Mouse (Mus musculus): Measurements from ENCODE around the gene Gm38392.
"Not testable (repeated sequence)": the region's sequence is repeated elsewhere in the genome, so short reads cannot be mapped to it uniquely, and the experiment has no call there.

Gene Gm38392

DNA sequence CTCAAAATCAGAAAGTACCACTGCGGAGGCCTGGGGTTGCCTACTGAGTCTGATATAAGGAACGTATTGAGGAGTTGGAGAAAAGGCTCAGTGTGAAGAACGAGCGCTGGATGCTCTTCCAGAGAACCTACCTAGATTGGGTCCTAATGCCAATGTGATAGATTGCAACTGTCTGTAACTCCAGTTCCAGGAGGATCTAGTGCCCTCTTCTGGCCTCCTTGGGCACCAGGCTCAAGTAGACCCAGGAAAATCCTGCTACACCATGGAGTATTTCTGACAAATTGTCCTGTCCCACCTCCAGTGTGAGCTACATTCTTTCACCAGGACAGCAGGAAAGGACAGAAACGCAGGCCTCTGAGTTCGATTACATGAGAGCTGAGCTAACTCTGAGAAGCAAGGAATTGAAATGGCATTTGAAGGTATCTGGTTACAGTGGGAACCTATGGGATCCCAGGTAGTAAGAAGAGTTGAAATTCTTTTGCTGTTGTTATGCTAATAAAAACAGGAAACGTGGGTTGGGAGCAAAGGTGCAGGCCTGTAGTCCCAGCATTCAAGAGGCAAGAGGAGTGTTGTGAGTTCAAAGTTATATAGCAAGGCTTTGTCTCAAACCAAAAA, 10.4 kb downstream of the Gm38392 start:
- DNase-seq (ENCODE audit: low read depth) = no peak

DNA sequence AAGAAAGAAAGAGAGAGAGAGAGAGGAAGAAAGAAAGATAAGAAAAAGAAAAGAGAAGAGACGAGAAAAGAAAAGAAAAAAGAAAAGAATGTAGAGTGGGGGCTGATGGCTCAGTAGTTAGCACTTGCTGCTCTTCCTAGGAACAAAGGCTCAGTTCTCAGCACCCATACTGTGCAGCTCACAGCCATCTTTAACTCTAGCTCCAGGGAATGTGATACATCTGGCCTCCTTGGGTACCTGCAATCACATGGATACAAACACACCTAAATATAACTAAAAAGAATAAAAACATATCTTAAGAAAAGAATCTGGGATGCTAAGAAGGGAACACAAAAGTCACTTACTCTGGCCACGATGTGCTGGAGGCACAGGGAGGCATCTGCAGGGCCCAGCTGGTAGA, 10.9 kb downstream of the Gm38392 start:
- no peak for DNase-seq (ENCODE audit: low read depth)

DNA sequence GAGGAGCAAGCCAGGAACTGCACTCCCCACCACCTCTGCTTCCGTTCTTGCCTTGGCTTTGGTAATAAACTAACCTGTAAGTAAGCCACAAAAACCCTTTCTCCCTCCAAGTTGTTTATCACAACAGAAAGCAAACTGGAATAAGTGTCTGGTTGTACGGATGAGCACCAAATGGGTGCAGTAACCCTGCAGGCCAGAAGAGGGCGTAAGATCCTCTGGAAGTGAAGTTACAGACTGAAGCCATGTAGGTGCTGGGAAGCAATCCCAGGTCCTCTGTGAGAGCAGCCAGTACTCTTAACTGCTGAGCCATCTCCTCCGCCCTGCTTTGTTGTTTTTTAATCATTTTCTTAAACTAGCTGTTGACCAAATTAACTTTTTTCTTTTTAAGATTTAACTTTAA, 13.0 kb downstream of the Gm38392 start:
- DNase-seq (ENCODE audit: low read depth) = no peak

- no peak for DNase-seq (ENCODE audit: low read depth)
Measured at GRCm38 (mm10) chr3:88271859-88272258, 15.2 kb downstream of the Gm38392 start.

DNA sequence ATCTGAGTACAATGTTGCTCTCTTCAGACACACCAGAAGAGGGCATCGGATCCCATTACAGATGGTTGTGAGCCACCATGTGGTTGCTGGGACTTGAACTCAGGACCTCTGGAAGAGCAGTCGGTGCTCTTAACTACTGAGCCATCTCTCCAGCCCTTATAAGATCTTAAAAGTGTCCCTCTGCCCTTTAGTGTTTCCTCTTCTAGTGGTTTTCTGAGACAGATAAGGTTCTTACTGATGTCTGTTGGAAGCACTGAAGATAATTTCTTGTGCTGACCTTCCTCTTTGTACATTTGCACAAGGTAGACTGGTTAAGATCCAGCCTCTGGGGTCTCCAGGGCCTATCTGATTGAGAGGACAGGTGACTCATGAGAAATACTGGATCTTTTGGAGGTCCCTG, 15.7 kb downstream of the Gm38392 start:
- not testable (repeated sequence) for DNase-seq (ENCODE audit: low read depth)

DNA sequence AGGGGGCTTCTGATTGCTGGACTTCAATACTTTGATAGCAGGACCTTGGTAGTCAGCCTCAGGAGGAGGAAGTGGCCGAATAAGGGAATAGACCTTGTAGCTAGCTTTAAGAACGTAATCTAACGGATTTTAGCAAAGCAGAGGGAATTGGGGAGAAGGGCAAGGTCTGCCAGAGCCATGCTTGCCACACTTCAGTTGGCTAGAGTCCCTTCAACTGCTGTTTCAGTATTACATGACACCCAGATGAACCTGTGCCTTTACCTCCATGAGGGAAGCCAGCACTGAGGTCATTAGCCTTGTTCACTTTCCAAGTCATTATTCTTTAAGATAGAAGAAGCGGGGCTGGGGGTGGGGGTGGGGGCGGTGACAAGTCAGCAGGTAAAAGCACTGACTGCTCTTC, 18.0 kb downstream of the Gm38392 start:
- no peak for DNase-seq (ENCODE audit: low read depth)

GRCm38 (mm10) chr3:88268014-88268413, 19.0 kb downstream of the Gm38392 start:
- DNase-seq (ENCODE audit: low read depth) = not testable (repeated sequence)

DNA sequence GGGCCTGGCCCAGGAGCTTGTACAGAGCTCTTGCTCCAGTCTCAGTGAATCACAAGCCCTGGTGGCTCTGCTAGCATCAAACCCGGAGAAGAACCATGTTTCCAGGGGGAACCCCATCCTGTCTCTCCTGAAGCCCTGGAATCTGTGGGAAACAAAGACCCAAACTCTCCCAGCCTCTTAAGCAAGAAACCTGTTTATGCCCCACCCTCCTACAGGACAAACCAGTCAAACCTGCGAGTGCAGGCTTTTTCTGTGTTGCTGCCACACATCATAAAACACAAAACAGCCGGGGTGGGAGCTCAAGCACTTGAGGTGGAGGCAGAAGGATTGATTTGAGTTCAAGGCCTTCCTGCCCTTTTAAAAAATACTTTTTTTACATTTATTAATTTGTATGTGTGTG, 24.7 kb downstream of the Gm38392 start:
- DNase-seq (ENCODE audit: low read depth) = no peak

GRCm38 (mm10) chr3:88256382-88256781, 30.6 kb downstream of the Gm38392 start:
- no peak for DNase-seq (ENCODE audit: low read depth)

DNA sequence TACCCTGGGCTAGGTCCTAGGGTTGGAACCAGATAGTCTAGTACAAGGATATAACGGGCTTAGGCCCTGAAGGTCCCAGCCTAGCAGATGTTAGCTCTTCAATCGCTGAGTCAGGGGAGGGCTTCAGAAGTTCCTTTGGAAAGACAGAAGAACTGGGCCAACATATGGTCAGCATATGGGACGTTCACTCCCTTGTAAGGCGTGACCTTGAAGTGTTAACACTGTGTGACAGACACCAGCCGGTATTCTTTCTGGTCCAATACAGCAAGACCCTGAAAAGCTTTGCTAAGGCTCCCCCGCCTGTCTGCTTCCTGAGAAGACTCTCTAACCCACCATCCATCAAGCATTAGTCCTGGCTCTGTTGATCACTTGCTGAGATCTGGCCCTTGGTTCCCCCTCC, 31.1 kb downstream of the Gm38392 start:
- DNase-seq (ENCODE audit: low read depth) = no peak

DNA sequence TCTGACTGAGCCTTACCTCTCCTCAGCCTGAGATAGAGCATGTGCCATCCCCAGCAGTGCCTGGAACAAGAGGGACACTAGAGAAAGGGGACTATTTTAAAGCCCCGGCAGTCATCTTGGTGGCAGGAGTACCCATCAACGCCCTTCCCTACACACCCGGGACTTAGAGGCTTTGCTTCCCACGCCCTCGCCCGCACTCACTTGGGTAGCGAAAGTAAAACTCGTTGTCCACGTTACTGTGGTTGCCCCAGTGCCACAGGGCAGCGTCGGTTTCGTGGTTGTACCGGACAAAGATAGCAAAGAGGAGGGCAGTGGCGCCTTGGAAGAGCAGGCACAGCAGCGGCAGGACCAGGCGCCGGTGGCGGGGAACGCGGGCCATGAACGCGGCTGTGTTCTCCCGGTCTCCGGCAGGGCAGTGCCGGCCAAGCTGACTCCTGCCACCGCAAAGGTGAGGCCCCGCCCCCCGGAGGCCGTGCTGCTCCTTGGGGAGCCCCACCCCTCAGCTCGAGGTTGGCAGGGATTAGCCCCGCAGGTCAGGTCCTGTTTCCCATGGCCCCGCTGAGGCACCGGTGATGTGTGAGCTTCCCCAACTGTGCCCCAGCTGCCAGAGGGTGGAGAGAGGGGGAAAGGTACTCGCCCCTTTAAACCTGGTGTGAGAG, 32.6 kb downstream of the Gm38392 start, which contains the start of gene Rhbg:
TSS of gene Rhbg (minus strand) at position 442 of the 659 bp plus-strand sequence.
- no peak for DNase-seq (ENCODE audit: low read depth)

DNA sequence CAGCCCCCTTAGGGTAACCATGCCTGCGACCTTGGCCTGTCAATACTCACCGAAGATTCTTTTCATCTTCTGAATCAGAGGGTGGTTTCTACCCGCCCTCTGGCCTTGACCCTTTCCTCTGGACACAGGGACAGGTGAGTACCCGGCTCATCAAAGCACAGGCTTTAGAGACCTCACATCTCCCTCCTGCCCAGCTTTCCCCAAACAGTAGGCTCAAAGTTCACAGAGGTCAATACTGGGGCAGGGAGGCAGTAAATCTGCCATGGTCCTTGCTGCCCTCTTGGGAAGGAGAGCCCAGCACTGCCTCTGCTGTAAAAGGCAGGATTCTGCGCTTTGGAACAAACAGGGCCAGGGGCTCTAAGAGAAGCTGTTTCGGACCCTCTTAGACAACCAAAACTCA, 34.3 kb downstream of the Gm38392 start:
- no peak for DNase-seq (ENCODE audit: low read depth)

DNA sequence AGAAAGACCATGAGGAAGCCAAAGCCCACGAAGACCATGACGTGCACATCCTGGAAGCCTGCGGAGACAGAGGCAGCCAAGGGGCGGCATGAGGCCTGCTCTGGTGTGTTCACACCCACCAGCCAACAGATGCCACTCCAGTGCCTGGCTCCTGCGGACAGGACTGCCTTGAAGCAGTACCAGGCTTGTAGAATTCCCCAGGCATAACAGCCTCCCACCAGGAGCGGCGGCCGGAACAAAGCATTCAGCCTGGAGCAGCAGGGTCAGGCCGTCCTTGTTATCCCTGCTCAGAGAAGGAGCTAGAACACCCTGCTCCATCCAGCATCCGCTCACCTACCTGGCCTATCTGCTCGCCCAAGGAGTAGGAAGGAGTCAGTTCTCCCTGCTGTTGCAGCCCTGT, 38.6 kb downstream of the Gm38392 start:
- DNase-seq (ENCODE audit: low read depth) = no peak

- DNase-seq (ENCODE audit: low read depth) = no peak
Measured at GRCm38 (mm10) chr3:88247666-88248065, 39.3 kb downstream of the Gm38392 start.

GRCm38 (mm10) chr3:88245811-88246210, 41.2 kb downstream of the Gm38392 start:
- peak; percentile 62 for DNase-seq (ENCODE audit: low read depth)

- DNase-seq (ENCODE audit: low read depth) = peak; percentile 50
Measured at GRCm38 (mm10) chr3:88244071-88244470, 42.9 kb downstream of the Gm38392 start.

GRCm38 (mm10) chr3:88242531-88242930, 44.5 kb downstream of the Gm38392 start:
- DNase-seq (ENCODE audit: low read depth) = peak; percentile 68

- DNase-seq (ENCODE audit: low read depth) = no peak
Measured at GRCm38 (mm10) chr3:88241045-88241786, 45.8 kb downstream of the Gm38392 start.

DNA sequence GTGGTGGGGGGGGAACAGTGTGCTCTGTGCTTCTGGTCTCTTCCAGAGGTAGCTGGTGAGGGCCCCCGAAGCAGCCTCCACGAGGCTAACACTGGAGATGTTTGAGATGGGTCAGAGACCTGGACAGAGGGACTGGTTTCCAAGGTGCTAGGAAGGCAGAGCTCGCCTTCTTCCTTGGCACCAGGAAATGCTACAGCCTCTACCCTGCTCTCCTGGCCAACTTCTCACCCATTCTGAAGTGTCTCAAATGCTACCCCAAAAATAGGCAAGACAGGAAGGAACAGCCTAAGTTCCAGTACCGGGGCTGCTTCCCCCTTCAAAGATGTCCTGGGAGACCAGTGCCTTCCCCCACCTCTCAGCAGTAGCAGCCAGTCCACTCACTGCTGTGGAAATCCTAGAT, 47.6 kb downstream of the Gm38392 start:
- DNase-seq (ENCODE audit: low read depth) = no peak

DNA sequence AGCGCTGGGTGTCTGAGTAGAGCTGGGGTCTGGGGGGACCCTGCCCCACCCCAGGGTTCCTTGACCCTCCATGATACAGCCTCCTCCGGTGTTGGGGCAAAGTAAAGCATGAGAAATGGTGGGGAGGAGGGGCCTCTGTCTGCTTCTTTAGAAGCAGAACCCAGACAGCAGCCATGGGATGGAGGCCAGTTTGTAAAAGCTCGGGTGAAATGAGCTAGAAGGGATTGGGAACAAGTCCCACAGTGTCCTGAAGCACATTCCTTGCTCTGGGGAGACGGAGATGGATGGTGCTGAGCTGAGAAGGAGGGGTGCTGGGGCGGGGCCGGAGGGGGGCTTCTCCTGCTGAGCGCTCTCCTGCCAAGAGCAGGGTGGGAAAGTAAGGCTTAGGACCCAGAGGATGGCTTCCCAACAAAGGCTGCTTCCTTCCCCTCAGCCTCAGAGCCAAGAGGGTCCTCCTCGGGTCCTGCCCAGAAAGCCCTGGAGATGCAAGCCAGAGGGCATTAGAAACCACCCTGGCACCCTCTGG, 48.1 kb downstream of the Gm38392 start:
- no peak for DNase-seq (ENCODE audit: low read depth)

- no peak for DNase-seq (ENCODE audit: low read depth)
Measured at GRCm38 (mm10) chr3:88237556-88238194, 49.3 kb downstream of the Gm38392 start.

DNA sequence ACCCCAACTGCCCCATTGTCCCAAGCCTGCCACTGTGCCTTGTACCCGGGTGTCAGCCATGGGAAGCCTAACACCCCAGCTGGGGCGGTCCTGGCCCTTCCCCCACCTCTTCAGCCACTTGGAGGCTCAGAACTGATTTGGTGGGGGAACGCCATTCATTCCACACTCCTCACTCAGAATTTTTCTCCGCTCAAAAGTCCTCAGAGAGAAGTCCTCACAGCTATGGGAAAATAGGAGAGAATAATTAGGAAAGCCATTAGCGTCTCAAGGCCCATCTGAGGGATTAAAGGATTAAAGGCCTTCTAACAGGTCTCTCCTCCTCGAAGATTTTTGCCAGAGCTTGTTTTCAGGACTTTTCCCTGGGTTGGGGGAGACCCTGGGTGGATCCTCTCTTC, 49.9 kb downstream of the Gm38392 start:
- DNase-seq (ENCODE audit: low read depth) = no peak

DNA sequence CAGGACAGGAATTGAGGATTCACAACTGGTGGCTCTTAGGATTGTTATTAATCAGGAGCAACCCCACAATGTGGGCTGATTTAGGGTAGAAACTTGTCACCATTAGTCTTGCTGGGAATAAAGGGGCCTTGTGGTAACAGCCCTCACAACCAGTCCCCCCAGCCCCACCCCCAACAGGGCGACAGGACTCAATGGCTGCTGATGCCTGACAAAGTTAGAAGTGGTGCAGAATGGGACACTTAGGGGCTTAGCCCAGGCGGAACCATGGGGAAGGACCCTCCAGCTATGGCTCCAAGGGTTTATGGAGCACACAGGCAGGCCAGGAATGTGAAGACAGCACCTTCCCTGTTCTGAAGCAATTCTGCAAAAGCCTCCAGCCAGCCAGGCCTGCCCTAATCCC, 51.4 kb downstream of the Gm38392 start:
- no peak for DNase-seq (ENCODE audit: low read depth)

Data from c-Kit-positive CD71-negative TER-119-negative erythroid progenitor cells, embryonic 14.5 days (primary cell).